Mouse (Mus musculus) limb, embryonic 12.5 days (tissue): ENCODE measurements around the gene Gp1ba. TPM values are rescaled to one million over a fixed set of nuclear protein-coding genes. Genes with fewer than 3 reads are reported as not detected.

Experiments
- polyA plus RNA-seq: library from polyadenylated mRNA; unstranded; fragments of >200 nt; fragmentation: Nextera tagmentation; extraction: Ambion mirVana; gene quantifications from 2 replicates; pipeline ENCODE4 v1.2.1, GENCODE M21; 2016

Gene Gp1ba
- polyA plus RNA-seq, 1 experiment from 2014 or later, result 0.31 TPM

Other genes starting within 250 kb of the Gp1ba start
- gene Pelp1, start 229.1 kb upstream of the Gp1ba start, polyA plus RNA-seq, result 44.7 and 53.5 TPM in 2 replicates
- 18.8 and 19.5 TPM in 2 replicates for gene Arrb2, start 206.5 kb upstream of the Gp1ba start, polyA plus RNA-seq
- 43.0 and 44.0 TPM in 2 replicates for gene Med11, start 187.2 kb upstream of the Gp1ba start, polyA plus RNA-seq
- 0.40 and 0.58 TPM in 2 replicates for gene Zmynd15, start 179.7 kb upstream of the Gp1ba start, polyA plus RNA-seq
- 1.1 and 1.9 TPM in 2 replicates for gene Cxcl16, start 179.1 kb upstream of the Gp1ba start, polyA plus RNA-seq
- 0.36 and 1.4 TPM in 2 replicates for gene Tm4sf5, start 133.9 kb upstream of the Gp1ba start, polyA plus RNA-seq
- 0.66 TPM in 1 of 2 replicates, not detected in the other for gene Vmo1, start 124.5 kb upstream of the Gp1ba start, polyA plus RNA-seq
- 0.37 and 0.68 TPM in 2 replicates for gene Gltpd2, start 119.9 kb upstream of the Gp1ba start, polyA plus RNA-seq
- 857 and 867 TPM in 2 replicates for gene Psmb6, start 113.8 kb upstream of the Gp1ba start, polyA plus RNA-seq
- not detected in 2 replicates for gene Gm40193, start 106.2 kb upstream of the Gp1ba start, polyA plus RNA-seq
- 4.4 and 4.5 TPM in 2 replicates for gene Pld2, start 99.1 kb upstream of the Gp1ba start, polyA plus RNA-seq
- 17.6 and 18.4 TPM in 2 replicates for gene Mink1, start 76.2 kb upstream of the Gp1ba start, polyA plus RNA-seq
- gene 4930544D05Rik, start 23.3 kb upstream of the Gp1ba start, polyA plus RNA-seq, result not detected in 2 replicates
- gene Chrne, start 19.9 kb upstream of the Gp1ba start, polyA plus RNA-seq, result not detected in 2 replicates
- gene Rnf167, start 8.1 kb downstream of the Gp1ba start, polyA plus RNA-seq, result 95.8 and 104 TPM in 2 replicates
- 161 and 163 TPM in 2 replicates for gene Slc25a11, start 8.4 kb downstream of the Gp1ba start, polyA plus RNA-seq
- 1,494 and 1,514 TPM in 2 replicates for gene Pfn1, start 15.5 kb downstream of the Gp1ba start, polyA plus RNA-seq
- gene Eno3, start 18.1 kb downstream of the Gp1ba start, polyA plus RNA-seq, result 34.2 and 38.2 TPM in 2 replicates
- 151 TPM in 2 replicates for gene Spag7, start 30.3 kb downstream of the Gp1ba start, polyA plus RNA-seq
- 9.9 and 12.8 TPM in 2 replicates for gene Camta2, start 49.0 kb downstream of the Gp1ba start, polyA plus RNA-seq
- 1.0 and 1.4 TPM in 2 replicates for gene Inca1, start 61.0 kb downstream of the Gp1ba start, polyA plus RNA-seq
- gene Kif1c, start 61.4 kb downstream of the Gp1ba start, polyA plus RNA-seq, result 3.3 and 3.6 TPM in 2 replicates
- 6.8 and 7.2 TPM in 2 replicates for gene Zfp3, start 125.1 kb downstream of the Gp1ba start, polyA plus RNA-seq
- not detected in 2 replicates for gene Scimp, start 173.5 kb downstream of the Gp1ba start, polyA plus RNA-seq
- gene Rabep1, start 205.7 kb downstream of the Gp1ba start, polyA plus RNA-seq, result 36.9 and 38.0 TPM in 2 replicates